Mouse (Mus musculus) subcutaneous adipose tissue, adult 2 months (tissue): ENCODE measurements around the gene Olfml2a. TPM values are rescaled to one million over a fixed set of nuclear protein-coding genes. Genes with fewer than 3 reads are reported as not detected.

Source experiments
- polyA plus RNA-seq: library from polyadenylated mRNA; depleted of rRNA; stranded (reverse); fragments of >200 nt; gene quantifications from 2 replicates; pipeline ENCODE4 v1.2.3, GENCODE M21; 2012; ENCODE audit warnings: low replicate concordance; rRNA removed

Olfml2a gene
- polyA plus RNA-seq, result 5.6 and 16.4 TPM in 2 replicates

GRCm38 (mm10) chr2:38931851-38932667 lies at the start of gene Olfml2a:
Gene Olfml2a (plus strand): TSS chr2:38931978.

GRCm38 (mm10) chr2:38927115-38927979 lies 4.4 kb upstream of the Olfml2a start, which contains the start of gene Nr6a1:
Gene Nr6a1 (minus strand): TSS chr2:38927688.

GRCm38 (mm10) chr2:38997386-38998374 lies 65.9 kb downstream of the Olfml2a start, which contains the start of gene Wdr38:
Gene Wdr38 (plus strand): TSS chr2:38997476.

GRCm38 (mm10) chr2:39004880-39005435 lies 73.2 kb downstream of the Olfml2a start, which contains the start of gene Arpc5l:
Gene Arpc5l (plus strand): TSS chr2:39005348.

GRCm38 (mm10) chr2:39005574-39006079 lies 73.8 kb downstream of the Olfml2a start, which contains the start of gene Rpl35:
Gene Rpl35 (minus strand): TSS chr2:39005624.

Other genes with a start within 250 kb of the Olfml2a start
- gene Nr5a1, start 217.4 kb upstream of the Olfml2a start, polyA plus RNA-seq, result 0.03 TPM in 1 of 2 replicates, not detected in the other
- 1.7 and 9.2 TPM in 2 replicates for gene Nr6a1, start 4.3 kb upstream of the Olfml2a start, polyA plus RNA-seq
- 0.40 and 0.77 TPM in 2 replicates for gene Wdr38, start 65.5 kb downstream of the Olfml2a start, polyA plus RNA-seq
- gene Arpc5l, start 73.4 kb downstream of the Olfml2a start, polyA plus RNA-seq, result 29.7 and 32.7 TPM in 2 replicates
- gene Rpl35, start 73.6 kb downstream of the Olfml2a start, polyA plus RNA-seq, result 122 and 264 TPM in 2 replicates
- gene Golga1, start 133.6 kb downstream of the Olfml2a start, polyA plus RNA-seq, result 14.6 and 18.6 TPM in 2 replicates